Mouse (Mus musculus): ENCODE results near the gene Dzip1l. TPM values are rescaled to one million over a fixed set of nuclear protein-coding genes. Genes with fewer than 3 reads are reported as not detected.
A peak's percentile ranks its signal among the peaks of the same experiment; 100 is the strongest.

Dzip1l gene
- polyA plus RNA-seq, 1 experiment from 2014 or later: 0.89 TPM

DNA sequence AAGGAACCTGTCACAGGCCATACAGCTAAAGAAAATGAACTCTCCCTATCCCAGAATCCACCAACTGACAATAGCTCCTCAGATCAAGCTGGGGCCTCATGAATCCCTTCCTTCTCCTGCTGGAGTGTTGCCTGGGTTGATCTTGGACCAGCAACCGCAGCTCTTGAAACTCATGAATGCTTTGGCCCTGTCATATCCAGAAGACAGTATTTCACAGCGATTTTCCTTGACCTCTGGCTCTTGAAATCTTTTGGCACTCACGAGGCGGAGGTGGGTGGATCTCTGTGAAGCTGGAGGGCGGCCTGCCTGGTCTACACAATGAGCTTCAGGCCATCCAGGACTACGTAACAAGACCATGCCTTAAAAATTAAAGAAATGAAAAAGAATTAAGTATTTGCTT lies 5.2 kb upstream of the Dzip1l start:
- Histone ChIP-seq H3K4me3 (replicated peaks) (no peak overlapping the region), H3K9ac (no peak overlapping the region), H3K9me3 (replicated peaks) (no peaks in the 10 kb centered on the region), H3K4me1 (replicated peaks) (0 out of 2 replicates have a peak, but pooled peaks cover under 1% of the 10 kb centered on the region), H3K27me3 (peaks cover 9% of the 10 kb centered on the region), H3K4me2 (no peak overlapping the region), H3K36me3 (replicated peaks) (no peaks in the 10 kb centered on the region), H3K27ac (replicated peaks) (no peak overlapping the region)
- ATAC-seq (ENCODE audit: insufficient read depth): no peak
- WGBS (ENCODE audit: insufficient replicate concordance): 59% methylated on average over 6 of the region's 6 CpGs

- H3K4me3 ChIP-seq (replicated peaks): no peak overlapping the region
- ATAC-seq (ENCODE audit: insufficient read depth): no peak
- no peak overlapping the region for H3K27ac ChIP-seq (replicated peaks)
- no peaks in the 10 kb centered on the region for H3K36me3 ChIP-seq (replicated peaks)
- WGBS (ENCODE audit: insufficient replicate concordance): 61% methylated on average over 4 of the region's 4 CpGs
- peaks cover 11% of the 10 kb centered on the region for H3K4me1 ChIP-seq (replicated peaks)
- H3K9me3 ChIP-seq (replicated peaks): no peaks in the 10 kb centered on the region
- no peak overlapping the region for H3K4me2 ChIP-seq
- H3K9ac ChIP-seq: no peak overlapping the region
- peaks cover 27% of the 10 kb centered on the region for H3K27me3 ChIP-seq
These were observed 715 bp upstream of the Dzip1l start for GRCm38 (mm10) chr9:99628581-99628980.

- Histone ChIP-seq H3K27ac (replicated peaks) (no peak overlapping the region), H3K9ac (0 out of 2 replicates have a peak overlapping the region, but pooled peaks have one; percentile 11), H3K36me3 (replicated peaks) (no peaks in the 10 kb centered on the region), H3K4me3 (replicated peaks) (peak overlapping the region; percentile 45), H3K9me3 (replicated peaks) (no peaks in the 10 kb centered on the region), H3K4me1 (replicated peaks) (peaks cover 11% of the 10 kb centered on the region), H3K4me2 (peak overlapping the region; percentile 64), H3K27me3 (peaks cover 27% of the 10 kb centered on the region)
- ATAC-seq (ENCODE audit: insufficient read depth): no peak
- 12% methylated on average over 11 of the region's 11 CpGs for WGBS (ENCODE audit: insufficient replicate concordance)
These were observed 775 bp downstream of the Dzip1l start for GRCm38 (mm10) chr9:99630071-99630470.

DNA sequence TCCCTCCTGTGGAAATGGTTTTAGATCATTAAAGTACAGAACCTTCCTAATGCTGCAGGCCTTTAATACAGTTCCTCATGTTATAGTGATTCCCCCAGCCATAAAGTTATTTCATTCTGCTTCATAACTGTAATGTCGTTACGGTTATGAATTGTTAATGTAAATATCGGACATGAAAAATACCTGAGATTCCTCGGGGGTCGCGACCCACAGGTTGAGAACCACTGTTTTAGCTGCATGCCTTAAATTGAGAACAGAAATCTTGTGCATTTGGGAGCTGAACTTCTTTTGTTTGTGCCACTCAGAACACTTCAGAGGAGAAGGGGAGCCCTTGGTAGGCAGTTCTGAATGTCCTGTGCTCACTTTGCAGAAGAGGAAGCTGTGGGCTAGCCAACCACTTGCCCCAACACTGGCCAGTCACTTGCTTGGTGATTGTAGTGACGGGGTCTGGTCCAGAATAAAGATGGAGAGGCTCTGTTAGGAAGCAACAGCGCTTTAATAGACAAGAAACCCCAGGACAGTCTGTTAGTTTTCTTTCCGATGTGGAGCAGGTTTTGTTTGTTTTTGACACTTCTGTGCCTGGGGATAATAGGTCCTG lies 1.3 kb downstream of the Dzip1l start:
- Histone ChIP-seq H3K4me1 (replicated peaks) (peaks cover 11% of the 10 kb centered on the region), H3K36me3 (replicated peaks) (no peaks in the 10 kb centered on the region), H3K27ac (replicated peaks) (no peak overlapping the region), H3K4me3 (replicated peaks) (0 out of 2 replicates have a peak overlapping the region, but pooled peaks have one; percentile 45), H3K4me2 (peak overlapping the region; percentile 64; the same call in 1 of the 2 replicates), H3K27me3 (peaks cover 27% of the 10 kb centered on the region), H3K9me3 (replicated peaks) (no peaks in the 10 kb centered on the region), H3K9ac (no peak overlapping the region)
- ATAC-seq (ENCODE audit: insufficient read depth): no peak
- WGBS (ENCODE audit: insufficient replicate concordance): 48% methylated on average over 9 of the region's 9 CpGs

- H3K27ac ChIP-seq (replicated peaks): no peak overlapping the region
- no peak for ATAC-seq (ENCODE audit: insufficient read depth)
- H3K4me2 ChIP-seq: no peak overlapping the region
- WGBS (ENCODE audit: insufficient replicate concordance): 58% methylated on average over 2 of the region's 2 CpGs
- peaks cover 27% of the 10 kb centered on the region for H3K27me3 ChIP-seq
- no peaks in the 10 kb centered on the region for H3K9me3 ChIP-seq (replicated peaks)
- H3K36me3 ChIP-seq (replicated peaks): no peaks in the 10 kb centered on the region
- no peak overlapping the region for H3K9ac ChIP-seq
- H3K4me3 ChIP-seq (replicated peaks): no peak overlapping the region
- H3K4me1 ChIP-seq (replicated peaks): peaks cover 11% of the 10 kb centered on the region
These were observed 2.5 kb downstream of the Dzip1l start for GRCm38 (mm10) chr9:99631781-99632180.

GRCm38 (mm10) chr9:99632264-99632663 lies 3.0 kb downstream of the Dzip1l start:
- Histone ChIP-seq H3K27ac (replicated peaks) (no peak overlapping the region), H3K9ac (no peak overlapping the region), H3K27me3 (peaks cover 27% of the 10 kb centered on the region), H3K9me3 (replicated peaks) (no peaks in the 10 kb centered on the region), H3K4me1 (replicated peaks) (peaks cover 11% of the 10 kb centered on the region), H3K36me3 (replicated peaks) (no peaks in the 10 kb centered on the region), H3K4me2 (no peak overlapping the region), H3K4me3 (replicated peaks) (no peak overlapping the region)
- ATAC-seq (ENCODE audit: insufficient read depth): no peak
- WGBS (ENCODE audit: insufficient replicate concordance): 64% methylated on average over 8 of the region's 8 CpGs

- no peaks in the 10 kb centered on the region for H3K9me3 ChIP-seq (replicated peaks)
- 58% methylated on average over 1 of the region's 1 CpGs for WGBS (ENCODE audit: insufficient replicate concordance)
- H3K4me1 ChIP-seq (replicated peaks): no peaks in the 10 kb centered on the region
- no peak overlapping the region for H3K4me2 ChIP-seq
- no peak overlapping the region for H3K9ac ChIP-seq
- no peak for ATAC-seq (ENCODE audit: insufficient read depth)
- no peaks in the 10 kb centered on the region for H3K27me3 ChIP-seq
- no peaks in the 10 kb centered on the region for H3K36me3 ChIP-seq (replicated peaks)
- no peak overlapping the region for H3K4me3 ChIP-seq (replicated peaks)
- no peak overlapping the region for H3K27ac ChIP-seq (replicated peaks)
These were observed 7.5 kb downstream of the Dzip1l start for GRCm38 (mm10) chr9:99636776-99637175.

DNA sequence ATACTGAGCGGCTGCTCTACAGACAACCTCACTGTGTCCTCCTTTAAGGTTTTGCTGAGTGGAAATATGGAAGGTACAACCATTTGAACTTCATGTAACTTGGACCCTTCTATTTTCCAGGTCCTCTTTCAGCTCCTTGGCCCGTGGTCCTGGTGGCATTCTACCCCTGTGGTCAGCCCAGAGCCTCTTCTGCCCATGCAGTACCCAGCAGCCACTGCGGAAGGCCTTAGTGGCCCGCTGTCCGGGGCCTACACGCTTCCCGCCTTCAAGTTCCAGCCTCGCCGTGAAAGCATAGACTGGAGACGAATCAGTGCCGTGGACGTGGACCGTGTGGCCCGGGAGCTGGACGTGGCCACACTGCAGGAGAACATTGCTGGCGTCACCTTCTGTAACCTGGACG lies 7.9 kb downstream of the Dzip1l start:
- no peaks in the 10 kb centered on the region for H3K4me1 ChIP-seq (replicated peaks)
- no peaks in the 10 kb centered on the region for H3K27me3 ChIP-seq
- no peaks in the 10 kb centered on the region for H3K9me3 ChIP-seq (replicated peaks)
- no peak overlapping the region for H3K4me3 ChIP-seq (replicated peaks)
- H3K36me3 ChIP-seq (replicated peaks): no peaks in the 10 kb centered on the region
- H3K4me2 ChIP-seq: no peak overlapping the region
- no peak overlapping the region for H3K27ac ChIP-seq (replicated peaks)
- no peak overlapping the region for H3K9ac ChIP-seq
- ATAC-seq (ENCODE audit: insufficient read depth): no peak
- WGBS (ENCODE audit: insufficient replicate concordance): 77% methylated on average over 17 of the region's 17 CpGs

DNA sequence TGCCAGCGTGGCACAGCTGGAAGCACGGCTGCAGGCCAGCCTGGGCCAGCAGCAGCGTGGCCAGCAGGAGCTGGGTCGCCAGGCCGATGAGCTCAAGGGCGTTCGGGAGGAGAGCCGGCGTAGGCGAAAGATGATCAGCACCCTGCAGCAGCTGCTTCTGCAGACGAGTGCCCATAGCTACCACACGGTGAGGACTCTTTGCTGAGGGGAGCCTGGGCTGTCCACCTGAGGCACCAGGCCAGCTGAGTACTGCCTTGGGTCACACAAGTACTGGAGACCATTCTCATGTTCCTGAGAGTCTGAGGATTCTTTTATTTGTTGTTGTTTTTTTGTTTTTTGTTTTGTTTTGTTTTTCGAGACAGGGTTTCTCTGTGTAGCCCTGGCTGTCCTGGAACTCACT lies 8.4 kb downstream of the Dzip1l start:
- Histone ChIP-seq H3K9ac (no peak overlapping the region), H3K27me3 (no peaks in the 10 kb centered on the region), H3K9me3 (replicated peaks) (no peaks in the 10 kb centered on the region), H3K4me2 (no peak overlapping the region), H3K4me3 (replicated peaks) (no peak overlapping the region), H3K4me1 (replicated peaks) (no peaks in the 10 kb centered on the region), H3K36me3 (replicated peaks) (no peaks in the 10 kb centered on the region), H3K27ac (replicated peaks) (no peak overlapping the region)
- WGBS (ENCODE audit: insufficient replicate concordance): 81% methylated on average over 13 of the region's 13 CpGs
- ATAC-seq (ENCODE audit: insufficient read depth): no peak

GRCm38 (mm10) chr9:99639957-99640356 lies 10.7 kb downstream of the Dzip1l start:
- 65% methylated on average over 5 of the region's 5 CpGs for WGBS (ENCODE audit: insufficient replicate concordance)
- no peak overlapping the region for H3K27ac ChIP-seq (replicated peaks)
- no peak for ATAC-seq (ENCODE audit: insufficient read depth)

DNA sequence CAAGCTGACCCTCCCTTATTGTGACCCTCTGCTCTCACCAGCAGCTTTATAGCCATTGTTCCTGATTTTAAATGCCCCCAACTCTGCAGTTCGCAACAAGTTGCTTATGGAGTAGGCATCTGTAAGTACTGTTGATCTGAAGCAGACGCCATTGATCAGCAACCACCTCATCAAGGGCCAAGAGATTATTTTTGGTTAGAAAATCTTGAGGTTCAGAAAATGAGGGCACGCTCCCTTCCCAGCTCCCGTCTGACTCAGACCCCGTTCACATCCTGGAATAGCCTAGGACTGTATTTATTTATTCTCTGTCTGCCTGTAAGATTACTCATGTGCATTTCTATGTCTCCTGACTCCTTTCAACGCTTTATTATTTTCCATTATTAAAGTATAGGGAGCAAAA lies 16.1 kb downstream of the Dzip1l start:
- ATAC-seq (ENCODE audit: insufficient read depth): no peak
- 77% methylated on average over 6 of the region's 6 CpGs for WGBS (ENCODE audit: insufficient replicate concordance)
- Histone ChIP-seq H3K9ac (no peak overlapping the region), H3K9me3 (replicated peaks) (no peaks in the 10 kb centered on the region), H3K4me2 (no peak overlapping the region), H3K4me3 (replicated peaks) (no peak overlapping the region), H3K4me1 (replicated peaks) (no peaks in the 10 kb centered on the region), H3K27ac (replicated peaks) (no peak overlapping the region), H3K36me3 (replicated peaks) (no peaks in the 10 kb centered on the region), H3K27me3 (no peaks in the 10 kb centered on the region)

More at GRCm38 (mm10) chr9:99639957-99640356, 10.7 kb downstream of the Dzip1l start:
- Histone ChIP-seq H3K9me3 (replicated peaks) (no peaks in the 10 kb centered on the region), H3K4me2 (no peak overlapping the region), H3K4me3 (replicated peaks) (no peak overlapping the region), H3K36me3 (replicated peaks) (no peaks in the 10 kb centered on the region), H3K9ac (no peak overlapping the region), H3K27me3 (no peaks in the 10 kb centered on the region), H3K4me1 (replicated peaks) (no peaks in the 10 kb centered on the region)

- Histone ChIP-seq H3K4me2 (no peak overlapping the region), H3K27me3 (no peaks in the 10 kb centered on the region), H3K4me1 (replicated peaks) (no peaks in the 10 kb centered on the region), H3K4me3 (replicated peaks) (no peak overlapping the region), H3K27ac (replicated peaks) (no peak overlapping the region), H3K36me3 (replicated peaks) (no peaks in the 10 kb centered on the region), H3K9me3 (replicated peaks) (no peaks in the 10 kb centered on the region), H3K9ac (no peak overlapping the region)
- ATAC-seq (ENCODE audit: insufficient read depth): no peak
- 79% methylated on average over 6 of the region's 6 CpGs for WGBS (ENCODE audit: insufficient replicate concordance)
These were observed 16.8 kb downstream of the Dzip1l start for GRCm38 (mm10) chr9:99646102-99646501.

Measured in liver, embryonic 15.5 days (tissue).